Mouse (Mus musculus) heart, postnatal 0 days (tissue): ENCODE results near the gene Pik3c2b.

Experiments used
- CTCF ChIP-seq: IDR thresholded peaks from 2 replicates; pipeline ENCODE4 v1.5.1; 2016; ENCODE audit warnings: antibody characterized with exemption, control low read depth, low read depth
- EP300 ChIP-seq: IDR thresholded peaks from 2 replicates; pipeline ENCODE4 v1.6.1; 2016; ENCODE audit warnings: antibody characterized with exemption, low read depth

DNA sequence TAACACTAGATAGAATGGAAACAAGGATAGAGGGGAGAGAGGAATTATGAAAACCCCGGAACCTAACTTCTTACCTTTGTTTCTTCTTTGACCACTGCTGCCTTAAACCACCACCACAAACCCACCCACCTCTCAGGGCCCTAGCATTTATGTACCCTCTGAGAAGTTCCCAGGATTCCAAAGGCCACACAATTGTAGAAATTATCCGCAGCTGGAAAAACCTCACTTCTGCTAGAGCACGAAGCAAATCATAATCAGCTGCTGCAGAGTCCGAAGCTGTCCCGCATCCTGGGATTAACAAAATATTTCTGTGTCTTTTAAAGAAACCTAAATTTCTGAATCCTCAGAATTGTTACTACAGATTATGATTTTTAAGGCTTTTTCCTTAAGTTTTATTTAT is 15.0 kb upstream of the Pik3c2b start, which contains the start of gene Mdm4:
- TF ChIP-seq EP300, result no peak
- no peak for TF ChIP-seq CTCF
